Mouse (Mus musculus) midbrain, embryonic 11.5 days (tissue): ENCODE data around the gene Kdelr3. TPM values are rescaled to one million over a fixed set of nuclear protein-coding genes. Genes with fewer than 3 reads are reported as not detected.

Experiments used
- ATAC-seq: fragments of 200-750 bp; cut with Nextera tagmentation; 2 replicates; pipeline ENCODE4 v1.8.0; 2017; ENCODE audit warnings: moderate TSS enrichment, moderate library complexity; ENCODE audit not compliant: low FRiP score
- DNase-seq: peaks from one replicate; pipeline ENCODE4 v3.0.0; 2015; ENCODE audit warnings: low spot score; ENCODE audit errors: missing footprints
- H3K27ac ChIP-seq: fragments of 300-500 bp; sonication (generic); 2 replicates; pipeline ENCODE4 v1.5.1; 2014; ENCODE audit warnings: low read depth, low read length
- H3K27me3 ChIP-seq: fragments of 300-500 bp; sonication (generic); 2 replicates; pipeline ENCODE4 v1.6.1; 2014; ENCODE audit warnings: mild to moderate bottlenecking, low read length, moderate library complexity, mixed read lengths; ENCODE audit not compliant: control insufficient read depth, insufficient read depth
- H3K36me3 ChIP-seq: fragments of 300-500 bp; sonication (generic); 2 replicates; pipeline ENCODE4 v1.6.1; 2014; ENCODE audit warnings: mild to moderate bottlenecking, low read length, moderate library complexity, mixed read lengths; ENCODE audit not compliant: control insufficient read depth, insufficient read depth
- H3K4me1 ChIP-seq: fragments of 300-500 bp; sonication (generic); 2 replicates; pipeline ENCODE4 v1.6.1; 2014; ENCODE audit warnings: low read length; ENCODE audit not compliant: control insufficient read depth, insufficient read depth
- H3K4me2 ChIP-seq: fragments of 300-500 bp; sonication (generic); 2 replicates; pipeline ENCODE4 v1.6.1; 2014; ENCODE audit warnings: mild to moderate bottlenecking, moderate library complexity
- H3K4me3 ChIP-seq: fragments of 300-500 bp; sonication (generic); 2 replicates; pipeline ENCODE4 v1.5.1; 2014; ENCODE audit warnings: low read depth, low read length
- H3K9ac ChIP-seq: fragments of 300-500 bp; sonication (generic); 2 replicates; pipeline ENCODE4 v1.6.1; 2014; ENCODE audit warnings: low read length
- H3K9me3 ChIP-seq: fragments of 300-500 bp; sonication (generic); 2 replicates; pipeline ENCODE4 v1.6.1; 2016; ENCODE audit warnings: low read length; ENCODE audit not compliant: control insufficient read depth
- WGBS: fragments of 180-500 bp; shearing (Covaris S2); extraction: QIAGEN DNeasy Blood & Tissue Kit; methylation state at CpG from one replicate; pipeline ENCODE4 v1.1.7; 2014; 5-methylcytosine and 5-hydroxymethylcytosine counted together
- polyA plus RNA-seq: library from polyadenylated mRNA; unstranded; fragments of >200 nt; fragmentation: Nextera tagmentation; extraction: Ambion mirVana; gene quantifications from 2 replicates; pipeline ENCODE4 v1.2.1, GENCODE M21; 2014

The Kdelr3 gene
- polyA plus RNA-seq, 1 experiment from 2014 or later: 14.9 TPM

DNA sequence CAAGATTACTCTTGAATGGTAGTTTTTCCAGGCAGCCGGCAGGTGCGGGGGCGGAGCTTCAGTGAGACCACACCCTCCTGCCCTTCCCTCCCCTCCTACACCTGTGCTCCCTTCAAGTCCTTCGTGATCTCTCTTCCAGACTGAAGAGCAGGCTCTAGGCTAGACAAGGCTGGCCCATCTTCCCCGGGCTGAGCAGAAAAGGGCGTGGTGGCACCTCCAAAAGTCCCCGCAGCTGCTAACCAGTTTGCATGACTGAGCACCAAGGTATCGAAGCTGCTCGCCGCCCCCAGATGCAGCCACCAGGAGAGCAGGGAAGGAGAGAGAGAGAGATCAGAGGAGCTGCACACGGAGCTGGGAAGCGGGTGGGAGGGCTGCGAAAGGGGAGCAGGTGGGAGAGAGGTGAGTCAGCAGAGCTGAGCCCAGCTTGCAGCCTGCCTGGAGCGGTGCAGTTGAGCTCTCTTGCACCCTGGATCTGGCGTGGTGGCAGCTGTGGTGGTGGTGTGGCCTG is 35.0 kb upstream of the Kdelr3 start:
- 15% methylated on average over 15 of the region's 15 CpGs for WGBS

DNA sequence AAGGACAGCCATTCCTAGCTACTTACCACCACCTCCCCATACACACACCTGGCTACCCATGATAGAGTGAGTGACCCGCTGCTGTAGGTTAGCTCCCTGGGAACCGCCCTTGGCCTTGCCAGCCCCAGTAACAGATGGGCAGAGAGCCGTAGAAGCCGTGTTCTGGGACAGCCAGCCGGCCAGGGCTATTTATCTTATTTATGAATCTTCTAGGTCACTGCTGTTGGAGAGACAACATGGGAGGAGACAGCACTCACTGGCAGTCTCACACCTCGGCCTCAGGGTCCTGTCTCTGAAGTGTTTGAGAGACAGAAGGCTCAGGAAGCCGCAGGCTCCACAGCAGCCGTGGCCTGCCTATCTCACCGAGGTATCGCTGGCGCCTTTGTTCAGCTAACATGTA is 26.7 kb upstream of the Kdelr3 start:
- Histone ChIP-seq H3K4me3 (no peak overlapping the region), H3K4me1 (no peaks in the 10 kb centered on the region), H3K4me2 (no peak overlapping the region), H3K27ac (no peak overlapping the region), H3K27me3 (no peaks in the 10 kb centered on the region), H3K9ac (no peak overlapping the region), H3K36me3 (no peaks in the 10 kb centered on the region), H3K9me3 (no peaks in the 10 kb centered on the region)
- ATAC-seq (no peak), DNase-seq (no peak)
- 83% methylated on average over 11 of the region's 11 CpGs for WGBS

More for the DNA sequence above, 35.0 kb upstream of the Kdelr3 start:
- DNase-seq: no peak
- Histone ChIP-seq H3K9ac (no peak overlapping the region), H3K27ac (no peak overlapping the region), H3K4me2 (no peak overlapping the region), H3K4me3 (no peak overlapping the region), H3K27me3 (no peaks in the 10 kb centered on the region), H3K36me3 (no peaks in the 10 kb centered on the region), H3K4me1 (no peaks in the 10 kb centered on the region), H3K9me3 (no peaks in the 10 kb centered on the region)
- no peak for ATAC-seq

DNA sequence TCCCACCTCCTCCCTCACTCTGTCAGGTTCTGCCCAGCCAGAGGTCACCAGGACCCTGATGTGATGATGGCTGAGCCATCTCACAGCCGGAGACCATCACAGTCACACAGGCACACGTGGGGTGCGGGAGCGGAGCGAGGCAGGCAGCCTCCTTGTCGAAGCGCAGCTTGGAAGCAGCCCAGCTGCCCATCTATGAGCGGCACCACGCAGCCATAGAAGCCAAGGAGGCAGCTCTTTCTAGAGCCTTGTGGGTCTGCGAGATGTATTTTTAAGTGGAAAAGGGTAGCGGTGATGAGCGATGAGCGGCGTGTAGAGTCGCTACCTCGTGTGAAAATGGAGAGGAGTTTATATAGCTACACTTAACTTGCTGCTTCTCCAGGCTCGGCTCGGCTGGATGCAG is 22.7 kb upstream of the Kdelr3 start:
- Histone ChIP-seq H3K4me2 (no peak overlapping the region), H3K9me3 (no peaks in the 10 kb centered on the region), H3K9ac (no peak overlapping the region), H3K4me1 (no peaks in the 10 kb centered on the region), H3K4me3 (no peak overlapping the region), H3K27ac (no peak overlapping the region), H3K36me3 (no peaks in the 10 kb centered on the region), H3K27me3 (no peaks in the 10 kb centered on the region)
- ATAC-seq (no peak), DNase-seq (no peak)
- 59% methylated on average over 18 of the region's 18 CpGs for WGBS

DNA sequence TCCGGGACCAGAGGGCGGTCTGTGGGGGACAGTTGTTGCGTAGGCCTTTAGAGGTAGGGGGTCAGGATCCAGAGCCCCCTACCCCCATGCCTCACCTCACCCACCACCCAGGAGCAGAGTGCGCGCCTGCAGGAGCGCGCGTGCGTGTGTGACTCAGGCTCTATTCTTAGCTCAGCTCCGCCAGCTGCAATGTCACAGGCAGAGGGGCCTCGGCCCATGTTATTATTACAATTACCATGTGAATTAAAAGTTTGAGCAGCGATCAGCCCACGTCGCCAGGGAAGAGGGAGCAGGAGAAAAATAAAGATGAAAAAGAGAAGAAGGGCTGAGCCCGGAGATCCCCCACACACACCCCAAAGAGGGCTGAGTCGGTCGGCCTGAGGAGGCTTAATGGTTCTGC is 16.1 kb upstream of the Kdelr3 start:
- Histone ChIP-seq H3K27ac (no peak overlapping the region), H3K4me1 (peaks cover 3% of the 10 kb centered on the region), H3K9me3 (no peaks in the 10 kb centered on the region), H3K4me2 (no peak overlapping the region), H3K36me3 (no peaks in the 10 kb centered on the region), H3K9ac (no peak overlapping the region), H3K4me3 (no peak overlapping the region), H3K27me3 (peaks cover 34% of the 10 kb centered on the region)
- ATAC-seq (no peak), DNase-seq (no peak)
- 75% methylated on average over 17 of the region's 17 CpGs for WGBS

DNA sequence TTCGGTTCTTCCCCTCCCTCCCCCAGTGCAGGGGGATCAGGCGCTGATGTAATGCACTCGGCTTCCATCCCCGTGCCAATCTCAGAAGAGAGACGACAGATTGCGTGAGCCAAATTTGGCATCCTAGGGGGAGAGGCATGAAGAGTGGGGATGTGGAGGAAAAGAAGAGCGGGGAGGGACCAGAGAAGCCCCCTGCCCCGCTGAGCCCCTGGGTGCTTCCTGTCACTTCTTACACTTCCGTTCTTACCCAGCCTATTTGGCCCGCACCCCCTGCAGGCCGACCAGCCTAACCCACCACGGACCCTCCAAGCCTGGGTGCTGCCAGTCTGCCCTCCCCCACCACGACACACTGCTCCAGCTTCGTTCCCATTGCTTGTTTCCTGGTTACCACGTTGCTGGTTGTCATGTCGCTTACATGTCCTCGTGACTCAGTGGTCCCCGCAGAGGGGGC is 13.3 kb upstream of the Kdelr3 start:
- Histone ChIP-seq H3K27ac (no peak overlapping the region), H3K27me3 (peaks cover 55% of the 10 kb centered on the region), H3K9me3 (no peaks in the 10 kb centered on the region), H3K36me3 (no peaks in the 10 kb centered on the region), H3K9ac (no peak overlapping the region), H3K4me1 (peaks cover 4% of the 10 kb centered on the region), H3K4me3 (no peak overlapping the region), H3K4me2 (no peak overlapping the region)
- ATAC-seq: no peak
- DNase-seq: no peak
- 22% methylated on average over 18 of the region's 18 CpGs for WGBS

DNA sequence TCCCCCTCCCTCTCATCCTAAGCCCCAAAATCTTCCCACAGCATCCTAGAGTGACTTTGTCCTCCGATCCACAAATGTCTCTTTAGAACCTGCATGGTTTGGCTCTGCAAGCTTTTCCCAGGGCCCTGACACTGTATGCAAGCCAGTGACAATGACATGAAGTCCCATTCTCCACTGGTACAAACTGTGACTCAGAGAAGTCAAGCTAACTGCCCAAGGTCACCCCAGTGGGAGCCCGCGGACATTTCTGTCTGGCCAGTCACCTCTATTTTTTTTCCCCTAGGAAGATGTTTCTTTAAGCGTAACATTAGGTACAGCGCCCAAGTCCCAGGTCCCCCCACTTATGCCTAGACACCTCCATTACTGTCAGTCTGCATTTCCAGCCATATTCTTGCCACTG is 12.8 kb upstream of the Kdelr3 start:
- Histone ChIP-seq H3K9ac (no peak overlapping the region), H3K4me1 (peaks cover 4% of the 10 kb centered on the region), H3K4me2 (no peak overlapping the region), H3K4me3 (no peak overlapping the region), H3K9me3 (no peaks in the 10 kb centered on the region), H3K27me3 (peaks cover 59% of the 10 kb centered on the region), H3K36me3 (no peaks in the 10 kb centered on the region), H3K27ac (no peak overlapping the region)
- ATAC-seq (no peak), DNase-seq (no peak)
- WGBS: 68% methylated on average over 5 of the region's 5 CpGs

DNA sequence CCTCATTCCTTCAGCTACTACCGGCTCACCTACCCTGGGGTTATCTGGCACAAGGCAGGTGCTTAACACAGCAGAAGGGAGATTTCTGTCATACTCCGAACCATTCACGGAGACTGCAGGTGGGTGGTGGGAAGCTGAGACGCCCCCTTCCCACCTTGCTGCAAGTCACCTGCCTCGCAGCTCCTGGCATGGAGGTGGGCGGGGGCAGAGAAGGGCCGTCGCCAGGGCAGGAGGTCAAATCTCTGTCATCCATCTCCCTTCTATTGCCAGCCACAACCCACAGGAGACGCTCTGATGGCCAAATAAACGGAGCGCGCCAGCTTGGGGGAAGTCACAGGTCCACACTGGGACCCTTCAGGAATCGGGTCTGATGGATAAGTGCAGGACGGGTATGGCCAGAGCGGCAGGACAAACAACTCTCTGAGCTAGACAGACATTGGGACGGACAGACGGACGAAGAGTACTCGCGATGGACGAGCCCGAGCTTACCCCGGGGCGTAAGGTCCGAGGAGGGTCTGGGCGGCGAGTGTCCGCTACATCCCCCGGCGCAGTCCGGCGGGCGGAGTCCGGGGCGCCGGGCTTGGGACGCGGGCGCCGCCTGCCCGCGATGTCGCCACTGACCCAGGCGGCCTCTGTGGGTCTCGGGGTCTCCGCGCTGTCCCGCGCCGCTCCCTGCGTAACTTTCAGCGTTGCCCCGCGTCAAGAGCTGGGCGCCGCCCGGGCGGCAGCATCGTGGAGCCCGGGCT is 11.3 kb upstream of the Kdelr3 start, which contains the start of gene Kcnj4:
Kcnj4 (minus strand) TSS at position 535 of the 746 bp plus-strand sequence.
- Histone ChIP-seq H3K9ac (peak within 1 kb of the TSS; percentile 52), H3K9me3 (no peaks in the 10 kb centered on the region), H3K27me3 (peaks cover 61% of the 10 kb centered on the region), H3K4me3 (peak within 1 kb of the TSS; percentile 54), H3K36me3 (no peaks in the 10 kb centered on the region), H3K4me1 (peaks cover 4% of the 10 kb centered on the region), H3K4me2 (peak within 1 kb of the TSS; percentile 99), H3K27ac (no peak within 1 kb of the TSS)
- ATAC-seq: peak; percentile 17; the same call in 1 of the 2 replicates
- peak; percentile 87 for DNase-seq
- WGBS: 1% methylated on average over 59 of the region's 60 CpGs

DNA sequence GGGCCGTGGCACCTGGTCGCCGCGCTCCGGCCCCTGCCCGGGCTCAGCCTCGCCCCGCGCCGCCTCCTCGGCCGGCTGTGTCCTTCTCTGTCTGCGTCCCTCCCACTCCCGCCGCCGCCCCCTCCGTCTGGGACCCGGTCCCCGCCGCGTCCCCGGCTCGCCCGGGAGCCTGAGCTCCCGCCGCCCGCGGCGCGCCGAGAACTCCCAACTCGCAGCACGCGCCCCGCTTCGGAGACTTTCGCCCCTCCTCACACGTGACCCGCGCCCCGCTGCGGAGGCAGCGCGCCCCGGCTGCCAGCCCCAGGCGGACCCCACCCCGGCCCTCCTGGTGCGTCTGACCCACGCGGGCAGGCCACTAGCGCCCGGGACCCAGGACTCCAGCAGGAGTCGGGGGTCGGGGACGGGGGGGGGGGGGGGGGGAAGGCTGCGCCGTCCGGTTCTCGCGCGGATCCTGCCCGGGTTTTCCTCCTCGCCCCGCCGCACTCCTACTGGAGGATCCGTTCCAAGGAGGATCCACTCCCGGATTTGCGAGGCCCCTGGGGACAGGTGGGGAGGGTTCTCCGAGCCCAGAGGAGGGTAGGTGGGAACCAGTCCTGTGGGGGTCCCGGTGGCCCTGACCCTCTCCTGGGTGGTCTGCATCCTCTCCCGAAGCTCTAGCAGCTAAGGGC is 10.5 kb upstream of the Kdelr3 start:
- no peaks in the 10 kb centered on the region for H3K36me3 ChIP-seq
- H3K27ac ChIP-seq: no peak overlapping the region
- under 1% methylated on average over 52 of the region's 71 CpGs for WGBS

DNA sequence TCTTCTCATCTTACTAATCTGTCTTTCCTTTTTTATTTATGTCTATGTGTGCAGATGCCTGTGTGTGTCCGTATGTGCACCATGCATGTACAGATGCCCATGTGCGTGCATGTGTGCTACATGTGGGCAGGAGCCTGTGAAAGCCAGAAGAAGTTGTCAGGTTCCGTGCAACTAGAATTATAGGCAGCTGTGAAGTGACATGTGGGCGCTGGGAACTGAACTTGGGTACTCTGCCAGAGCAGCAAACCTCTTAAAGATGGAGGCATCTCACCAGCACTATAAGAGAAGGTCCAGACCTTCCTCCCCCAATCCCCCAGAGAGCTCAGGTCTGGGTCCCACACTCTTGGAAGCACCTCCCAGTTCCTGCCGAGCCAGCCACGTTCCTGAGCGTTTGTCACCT is 9.8 kb upstream of the Kdelr3 start:
- 39% methylated on average over 7 of the region's 7 CpGs for WGBS
- Histone ChIP-seq H3K4me1 (peaks cover 7% of the 10 kb centered on the region), H3K9me3 (no peaks in the 10 kb centered on the region), H3K4me2 (peak overlapping the region; percentile 99; the same call in 1 of the 2 replicates), H3K9ac (no peak overlapping the region), H3K36me3 (no peaks in the 10 kb centered on the region), H3K4me3 (no peak overlapping the region), H3K27me3 (peaks cover 76% of the 10 kb centered on the region), H3K27ac (no peak overlapping the region)
- ATAC-seq (no peak), DNase-seq (no peak)

More for the DNA sequence above, 10.5 kb upstream of the Kdelr3 start:
- Histone ChIP-seq H3K9ac (peak overlapping the region; percentile 52), H3K27me3 (peaks cover 69% of the 10 kb centered on the region), H3K4me1 (peaks cover 4% of the 10 kb centered on the region), H3K9me3 (no peaks in the 10 kb centered on the region), H3K4me3 (peak overlapping the region; percentile 54), H3K4me2 (peak overlapping the region; percentile 99)
- DNase-seq (peak; percentile 97), ATAC-seq (peak; percentile 76)
